Mouse (Mus musculus): Measurements from ENCODE around the gene Hexb. TPM values are rescaled to one million over a fixed set of nuclear protein-coding genes. Genes with fewer than 3 reads are reported as not detected.
"Not testable (repeated sequence)": the region's sequence is repeated elsewhere in the genome, so short reads cannot be mapped to it uniquely, and the experiment has no call there.

The Hexb gene
- polyA plus RNA-seq, 1 experiment: not detected

GRCm38 (mm10) chr13:97180113-97180828 lies 17.9 kb downstream of the Hexb start:
- no peak overlapping the region for H3K27ac ChIP-seq (ENCODE audit: insufficient read depth, low read depth, low read length)
- WGBS: 59% methylated on average over 6 of the region's 6 CpGs

GRCm38 (mm10) chr13:97178943-97179342 lies 19.2 kb downstream of the Hexb start:
- Histone ChIP-seq H3K4me3 (ENCODE audit: insufficient read depth, low read depth, low read length) (no peak overlapping the region), H3K27ac (ENCODE audit: insufficient read depth, low read depth, low read length) (no peak overlapping the region), H3K4me1 (ENCODE audit: control insufficient read depth, insufficient read depth, low read length) (no peaks in the 10 kb centered on the region)
- WGBS: 83% methylated on average over 7 of the region's 7 CpGs
- TF ChIP-seq CTCF (IDR thresholded peaks at IDR 0.05; ENCODE audit: insufficient read depth, low read depth, low read length) (no peak), POLR2A (IDR thresholded peaks at IDR 0.05; ENCODE audit: insufficient read depth, low read depth, low read length) (no peak)

More at GRCm38 (mm10) chr13:97180113-97180828, 17.9 kb downstream of the Hexb start:
- TF ChIP-seq CTCF (IDR thresholded peaks at IDR 0.05; ENCODE audit: insufficient read depth, low read depth, low read length): no peak
- TF ChIP-seq POLR2A (IDR thresholded peaks at IDR 0.05; ENCODE audit: insufficient read depth, low read depth, low read length): no peak
- Histone ChIP-seq H3K4me3 (ENCODE audit: insufficient read depth, low read depth, low read length) (no peak overlapping the region), H3K4me1 (ENCODE audit: control insufficient read depth, insufficient read depth, low read length) (no peaks in the 10 kb centered on the region)

GRCm38 (mm10) chr13:97176731-97177130 lies 21.4 kb downstream of the Hexb start:
- H3K4me1 ChIP-seq (ENCODE audit: control insufficient read depth, insufficient read depth, low read length): no peaks in the 10 kb centered on the region
- WGBS: 66% methylated on average over 5 of the region's 5 CpGs
- no peak overlapping the region for H3K27ac ChIP-seq (ENCODE audit: insufficient read depth, low read depth, low read length)
- TF ChIP-seq CTCF (IDR thresholded peaks at IDR 0.05; ENCODE audit: insufficient read depth, low read depth, low read length) (no peak), POLR2A (IDR thresholded peaks at IDR 0.05; ENCODE audit: insufficient read depth, low read depth, low read length) (no peak)
- H3K4me3 ChIP-seq (ENCODE audit: insufficient read depth, low read depth, low read length): no peak overlapping the region

- Histone ChIP-seq H3K4me1 (ENCODE audit: control insufficient read depth, insufficient read depth, low read length) (no peaks in the 10 kb centered on the region), H3K4me3 (ENCODE audit: insufficient read depth, low read depth, low read length) (no peak overlapping the region), H3K27ac (ENCODE audit: insufficient read depth, low read depth, low read length) (no peak overlapping the region)
- 66% methylated on average over 10 of the region's 10 CpGs for WGBS
- TF ChIP-seq CTCF (IDR thresholded peaks at IDR 0.05; ENCODE audit: insufficient read depth, low read depth, low read length) (no peak), POLR2A (IDR thresholded peaks at IDR 0.05; ENCODE audit: insufficient read depth, low read depth, low read length) (no peak)
Observed at GRCm38 (mm10) chr13:97175520-97176264, 22.5 kb downstream of the Hexb start.

GRCm38 (mm10) chr13:97145834-97146233 lies 52.3 kb downstream of the Hexb start:
- H3K27ac ChIP-seq (ENCODE audit: insufficient read depth, low read depth, low read length): no peak overlapping the region
- no peak for TF ChIP-seq POLR2A (IDR thresholded peaks at IDR 0.05; ENCODE audit: insufficient read depth, low read depth, low read length)
- TF ChIP-seq CTCF (IDR thresholded peaks at IDR 0.05; ENCODE audit: insufficient read depth, low read depth, low read length): no peak
- no peak overlapping the region for H3K4me3 ChIP-seq (ENCODE audit: insufficient read depth, low read depth, low read length)
- H3K4me1 ChIP-seq (ENCODE audit: control insufficient read depth, insufficient read depth, low read length): no peaks in the 10 kb centered on the region
- WGBS: 57% methylated on average over 4 of the region's 4 CpGs

- no peak overlapping the region for H3K4me3 ChIP-seq (ENCODE audit: insufficient read depth, low read depth, low read length)
- H3K4me1 ChIP-seq (ENCODE audit: control insufficient read depth, insufficient read depth, low read length): peaks cover 3% of the 10 kb centered on the region; the same call in 1 of the 2 replicates
- H3K27ac ChIP-seq (ENCODE audit: insufficient read depth, low read depth, low read length): no peak overlapping the region
- 94% methylated on average over 7 of the region's 7 CpGs for WGBS
- TF ChIP-seq POLR2A (IDR thresholded peaks at IDR 0.05; ENCODE audit: insufficient read depth, low read depth, low read length): no peak
- TF ChIP-seq CTCF (IDR thresholded peaks at IDR 0.05; ENCODE audit: insufficient read depth, low read depth, low read length): no peak
Observed at GRCm38 (mm10) chr13:97142321-97142720, 55.8 kb downstream of the Hexb start.

- H3K27ac ChIP-seq (ENCODE audit: insufficient read depth, low read depth, low read length): peak overlapping the region; percentile 80; the same call in 1 of the 2 replicates
Observed at GRCm38 (mm10) chr13:97138404-97138931, 59.7 kb downstream of the Hexb start.

GRCm38 (mm10) chr13:97137466-97138400 lies 60.4 kb downstream of the Hexb start, which contains the start of the genes Gfm2 and Nsa2:
Gene Gfm2 (plus strand): TSS chr13:97137937.
Gene Nsa2 (minus strand): TSS chr13:97137937.
- Histone ChIP-seq H3K4me3 (ENCODE audit: insufficient read depth, low read depth, low read length) (peak within 1 kb of the TSS; percentile 90), H3K27ac (ENCODE audit: insufficient read depth, low read depth, low read length) (peak within 1 kb of the TSS; percentile 80), H3K4me1 (ENCODE audit: control insufficient read depth, insufficient read depth, low read length) (peaks cover 3% of the 10 kb centered on the region; the same call in 1 of the 2 replicates)
- under 1% methylated on average over 57 of the region's 57 CpGs for WGBS
- peak; percentile 74 for TF ChIP-seq POLR2A (IDR thresholded peaks at IDR 0.05; ENCODE audit: insufficient read depth, low read depth, low read length)
- TF ChIP-seq CTCF (IDR thresholded peaks at IDR 0.05; ENCODE audit: insufficient read depth, low read depth, low read length): no peak

More at GRCm38 (mm10) chr13:97138404-97138931, 59.7 kb downstream of the Hexb start:
- H3K4me3 ChIP-seq (ENCODE audit: insufficient read depth, low read depth, low read length): peak overlapping the region; percentile 90
- 31% methylated on average over 8 of the region's 8 CpGs for WGBS
- not testable (repeated sequence) for H3K4me1 ChIP-seq (ENCODE audit: control insufficient read depth, insufficient read depth, low read length)

- H3K4me1 ChIP-seq (ENCODE audit: control insufficient read depth, insufficient read depth, low read length); H3K4me3 ChIP-seq (ENCODE audit: insufficient read depth, low read depth, low read length); H3K27ac ChIP-seq (ENCODE audit: insufficient read depth, low read depth, low read length): not testable (repeated sequence)
- WGBS: no CpG with 5 or more reads among the region's 2 CpGs
Observed at GRCm38 (mm10) chr13:97130413-97130812, 67.7 kb downstream of the Hexb start.

GRCm38 (mm10) chr13:97129654-97130053 lies 68.5 kb downstream of the Hexb start:
- not testable (repeated sequence) for H3K4me1 ChIP-seq (ENCODE audit: control insufficient read depth, insufficient read depth, low read length); H3K4me3 ChIP-seq (ENCODE audit: insufficient read depth, low read depth, low read length); H3K27ac ChIP-seq (ENCODE audit: insufficient read depth, low read depth, low read length)
- WGBS: 94% methylated on average over 4 of the region's 4 CpGs
